Mouse (Mus musculus) layer of hippocampus, postnatal 25 days (tissue): ENCODE results near the gene Fcgr3. TPM values are rescaled to one million over a fixed set of nuclear protein-coding genes. Genes with fewer than 3 reads are reported as not detected.

Experiments
- DNase-seq, 2 experiments: peaks; one replicate each; pipeline ENCODE4 v3.0.0; 2022; ENCODE audit warnings: mixed read lengths in 2 of 2, low spot score in 1 of 2; ENCODE audit errors: extremely low spot score in 1 of 2
- total RNA-seq, 2 experiments: library from RNA; stranded (reverse); gene quantifications; 2 replicates each; pipeline ENCODE4 v1.2.3; 2021

Gene Fcgr3
- total RNA-seq, 2 experiments from 2014 or later, result 12.1 to 14.0 TPM

GRCm38 (mm10) chr1:171059203-171059602 lies 5.5 kb downstream of the Fcgr3 start:
- no peak for DNase-seq

- no peak for DNase-seq
Measured at GRCm38 (mm10) chr1:171057253-171057652, 7.5 kb downstream of the Fcgr3 start.

DNA sequence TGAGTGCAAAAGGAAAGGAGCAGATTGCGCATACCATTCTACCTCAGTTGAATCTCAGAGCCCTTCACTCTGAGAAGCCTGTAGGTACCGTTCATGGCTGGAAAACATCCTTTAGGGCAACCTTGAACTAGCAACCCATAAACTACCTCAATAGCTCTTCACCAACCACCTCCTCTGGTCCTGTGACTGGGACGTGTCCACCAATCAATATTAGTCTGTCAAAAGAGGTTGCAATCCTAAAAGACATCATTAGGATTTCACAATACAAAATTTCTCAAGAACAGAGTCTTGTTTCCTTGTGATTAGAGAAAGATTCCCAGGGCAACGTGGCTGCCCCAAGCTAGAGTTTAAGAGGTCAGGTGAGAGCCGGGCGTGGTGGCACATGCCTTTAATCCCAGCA lies 11.4 kb downstream of the Fcgr3 start:
- no peak for DNase-seq

GRCm38 (mm10) chr1:171050774-171051173 lies 14.0 kb downstream of the Fcgr3 start:
- DNase-seq, result no peak

- no peak for DNase-seq
Measured at GRCm38 (mm10) chr1:171049263-171049662, 15.5 kb downstream of the Fcgr3 start.

GRCm38 (mm10) chr1:171046501-171046900 lies 18.2 kb downstream of the Fcgr3 start:
- DNase-seq, result no peak

GRCm38 (mm10) chr1:171045079-171045465 lies 19.7 kb downstream of the Fcgr3 start:
- no peak for DNase-seq

GRCm38 (mm10) chr1:171044365-171045078 lies 20.2 kb downstream of the Fcgr3 start:
- DNase-seq, result peak; percentile 73 to 84

- DNase-seq, result no peak
Measured at GRCm38 (mm10) chr1:171043594-171044153, 21.1 kb downstream of the Fcgr3 start.

DNA sequence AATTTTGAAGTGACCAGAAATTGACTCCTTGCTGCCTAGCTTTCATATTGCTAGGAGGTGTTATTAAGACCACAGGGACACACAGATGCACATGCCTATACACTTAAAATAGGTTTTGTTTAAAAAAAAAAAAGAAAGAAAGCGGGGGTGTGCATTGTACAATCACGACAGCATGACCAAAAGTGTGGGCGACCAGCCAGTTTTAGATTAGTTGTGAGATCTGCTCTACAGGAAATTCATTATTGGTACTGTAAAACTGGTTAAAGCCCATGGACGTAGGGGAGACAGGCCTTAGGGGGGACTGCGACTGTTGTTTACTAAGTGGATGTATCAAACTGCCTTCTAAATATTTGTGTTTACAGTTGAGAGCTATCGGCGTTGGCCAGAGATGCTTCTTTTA lies 24.9 kb downstream of the Fcgr3 start:
- DNase-seq, result no peak

- DNase-seq, result no peak
Measured at GRCm38 (mm10) chr1:171039135-171039534, 25.6 kb downstream of the Fcgr3 start.

GRCm38 (mm10) chr1:171037861-171038721 lies 26.6 kb downstream of the Fcgr3 start:
- DNase-seq, result peak; percentile 85 to 88

GRCm38 (mm10) chr1:171036550-171037324 lies 28.0 kb downstream of the Fcgr3 start:
- peak; percentile 72 to 85 for DNase-seq

DNA sequence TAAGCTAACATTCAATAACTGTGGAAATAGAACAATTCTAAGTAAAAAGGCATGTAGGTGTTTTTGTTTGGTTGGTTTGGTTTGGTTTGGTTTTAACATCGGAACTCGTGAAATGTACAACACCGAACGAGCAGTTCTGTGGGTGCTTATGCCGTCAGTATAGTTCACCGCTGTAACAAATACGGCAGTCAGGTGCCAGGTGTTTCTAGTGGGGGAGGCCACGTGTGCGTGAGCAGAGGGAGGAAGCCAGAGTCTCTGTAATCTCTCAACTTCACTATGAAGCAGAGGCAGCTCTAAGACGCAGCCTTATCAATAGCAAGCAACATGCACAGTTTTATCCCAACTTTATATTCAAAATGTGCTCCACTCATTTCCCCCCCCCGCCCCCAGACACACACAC lies 29.1 kb downstream of the Fcgr3 start:
- DNase-seq, result no peak

DNA sequence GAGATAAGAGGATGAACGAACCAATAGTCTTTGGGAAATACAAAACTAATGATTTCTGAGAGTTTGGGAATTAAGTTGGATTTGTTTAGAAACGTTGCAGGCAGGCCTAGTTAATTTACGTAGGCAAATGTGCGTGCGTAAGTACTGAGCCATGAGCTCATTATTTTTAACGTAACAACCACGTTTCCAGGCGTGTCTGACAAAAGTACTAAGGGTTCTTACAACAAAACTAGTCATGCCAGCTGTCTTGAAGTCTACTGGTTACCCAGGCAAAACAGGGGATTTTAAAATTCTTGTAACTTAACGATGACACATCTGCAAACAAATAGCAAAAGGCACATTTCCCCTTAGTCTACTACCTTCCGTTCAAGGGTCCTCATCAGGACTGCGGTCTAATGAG lies 30.5 kb downstream of the Fcgr3 start:
- no peak for DNase-seq

GRCm38 (mm10) chr1:171033756-171034155 lies 31.0 kb downstream of the Fcgr3 start:
- peak; percentile 95 to 96 for DNase-seq

DNA sequence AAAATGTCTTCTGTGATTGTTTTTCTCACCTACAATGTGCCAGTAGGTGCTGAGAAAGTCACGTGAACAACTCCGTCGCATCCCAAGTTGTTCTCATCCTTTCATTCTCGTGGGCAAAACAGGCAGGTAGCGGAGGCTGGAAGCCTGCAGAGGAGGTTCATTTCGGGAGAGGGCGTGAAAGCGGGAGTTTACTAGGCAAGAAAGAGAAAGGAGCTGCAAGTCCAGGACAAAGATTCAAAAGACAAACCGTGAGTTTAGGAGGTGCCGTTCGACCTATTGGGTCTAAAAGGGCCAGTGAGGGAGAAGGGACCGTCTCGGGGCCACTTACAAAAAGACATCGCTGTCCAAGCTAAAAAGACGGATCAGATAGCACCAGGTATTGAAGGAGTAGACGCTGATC lies 31.5 kb downstream of the Fcgr3 start:
- peak in 1 of 2 experiments; percentile 14 for DNase-seq

DNA sequence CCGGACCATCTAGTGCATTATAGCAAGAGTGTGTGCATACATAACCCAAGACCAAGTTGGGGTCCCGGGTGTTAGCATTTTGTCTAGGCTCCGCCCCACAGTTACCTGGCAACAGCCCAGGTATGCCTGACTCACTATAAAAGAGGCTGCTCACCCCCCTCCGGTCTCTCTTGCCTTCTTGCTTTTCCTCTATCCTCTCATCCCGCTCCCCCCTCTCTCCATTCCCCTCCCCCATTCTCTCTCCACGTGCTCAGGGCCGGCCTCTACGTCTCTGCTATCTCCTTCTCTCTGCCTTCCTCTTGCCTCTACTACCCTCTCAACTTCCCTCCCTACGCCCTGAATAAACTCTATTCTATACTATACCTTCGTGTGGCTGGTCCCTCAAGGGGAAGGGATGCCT lies 32.0 kb downstream of the Fcgr3 start:
- no peak for DNase-seq

- no peak for DNase-seq
Measured at GRCm38 (mm10) chr1:171031752-171032151, 33.0 kb downstream of the Fcgr3 start.

- DNase-seq, result no peak
Measured at GRCm38 (mm10) chr1:171019311-171019950, 45.3 kb downstream of the Fcgr3 start.
